Mouse (Mus musculus): ENCODE data around the gene Ltbp1.

Ltbp1 gene

DNA sequence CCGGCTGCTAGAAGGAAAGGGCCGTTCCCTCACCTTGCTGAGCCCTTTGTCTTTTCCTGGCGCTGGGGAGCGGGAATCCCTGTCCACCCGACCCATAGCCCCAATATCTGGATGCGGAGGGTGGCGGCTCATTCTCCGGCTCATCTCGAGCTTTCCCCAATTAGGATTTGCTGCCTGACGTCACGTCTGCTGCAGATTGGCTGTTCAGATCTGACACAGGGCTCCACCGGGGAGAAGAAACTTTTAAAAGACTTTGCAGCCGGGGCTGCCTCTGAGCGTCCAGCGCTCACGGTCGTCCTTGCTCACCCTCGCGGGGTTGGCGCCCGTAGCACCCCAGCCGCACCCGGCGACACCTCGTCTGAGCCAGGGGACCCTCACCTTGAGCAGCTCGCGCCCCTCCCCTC, at the start of gene Ltbp1:
TSS of gene Ltbp1 (plus strand) at position 288 of the 404 bp plus-strand sequence.
- no peak for DNase-seq (ENCODE audit: low read depth, low spot score)

DNA sequence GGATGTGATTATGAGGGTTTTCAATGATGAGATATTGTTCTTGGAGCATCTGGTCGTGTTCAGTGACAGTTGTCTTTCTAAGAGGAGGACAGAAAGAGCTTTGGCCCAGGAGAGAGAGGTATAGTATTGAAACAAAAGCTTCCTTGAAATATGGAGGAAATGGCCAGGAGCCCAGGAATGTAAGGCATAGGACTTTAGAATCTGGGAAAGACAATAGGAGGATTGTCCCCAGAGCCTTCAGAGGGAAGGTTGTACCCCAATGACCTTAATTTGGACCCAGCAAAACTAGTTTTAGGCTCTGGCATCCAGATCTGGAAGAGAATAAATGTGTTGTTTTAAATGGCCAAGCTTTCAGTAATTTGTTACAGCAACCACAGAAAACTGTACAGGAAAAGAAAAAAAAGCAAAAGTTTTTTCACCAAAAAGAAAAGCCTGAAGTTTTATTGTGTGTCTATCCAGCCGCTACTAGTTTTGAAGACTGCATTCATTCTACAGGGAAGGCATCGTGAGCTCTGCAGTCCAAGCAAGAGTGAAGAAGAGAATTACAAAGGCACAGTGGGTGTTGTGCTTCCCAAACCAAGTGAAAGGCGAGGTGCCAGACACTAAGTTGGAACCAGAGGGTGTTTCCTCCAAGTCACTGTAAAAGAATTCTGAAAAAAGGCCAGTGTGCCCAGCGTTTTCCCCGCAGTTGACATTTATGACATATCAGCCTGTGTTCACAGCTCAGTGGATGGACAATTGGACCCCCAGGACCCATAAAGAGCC, 45.7 kb upstream of the Ltbp1 start:
- no peak for DNase-seq (ENCODE audit: low read depth, low spot score)

DNA sequence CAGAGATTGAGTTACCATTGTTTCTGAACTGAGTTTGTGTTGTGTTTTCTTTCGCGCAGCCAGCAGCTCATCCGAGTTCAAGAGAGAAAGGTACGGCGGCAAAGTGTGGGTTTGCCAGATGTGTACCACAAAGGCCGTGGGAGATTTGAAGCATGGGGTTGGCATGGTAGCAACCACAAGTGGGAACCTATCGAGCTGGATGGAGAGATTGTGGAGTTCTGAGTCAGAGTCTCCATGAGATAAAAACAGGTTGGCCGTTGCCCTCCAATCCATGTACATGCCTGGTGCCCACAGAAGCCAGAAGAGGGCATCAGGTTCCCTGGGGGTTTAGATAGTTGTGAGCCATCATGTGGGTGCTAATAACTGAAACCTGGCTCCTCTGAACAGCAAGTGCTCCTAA, 42.1 kb upstream of the Ltbp1 start:
- DNase-seq (ENCODE audit: low read depth, low spot score): no peak

DNA sequence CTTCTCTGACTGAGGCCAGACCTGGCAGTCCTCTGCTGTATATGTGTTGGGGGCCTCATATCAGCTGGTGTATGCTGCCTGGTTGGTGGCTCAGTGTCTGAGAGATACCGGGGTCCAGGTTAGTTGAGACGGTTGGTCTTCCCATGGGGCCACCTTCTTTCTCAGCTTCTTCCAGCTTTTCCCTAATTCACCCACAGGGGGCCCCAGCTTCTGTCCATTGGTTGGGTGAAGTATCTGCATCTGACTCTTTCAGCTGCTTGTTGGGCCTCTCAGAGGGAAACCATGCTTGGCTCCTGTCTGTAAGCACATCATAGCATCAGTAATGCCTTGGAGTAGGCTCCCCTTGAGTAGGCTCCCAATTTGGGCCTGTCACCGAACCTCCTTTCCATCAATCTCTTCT, 41.5 kb upstream of the Ltbp1 start:
- no peak for DNase-seq (ENCODE audit: low read depth, low spot score)

DNA sequence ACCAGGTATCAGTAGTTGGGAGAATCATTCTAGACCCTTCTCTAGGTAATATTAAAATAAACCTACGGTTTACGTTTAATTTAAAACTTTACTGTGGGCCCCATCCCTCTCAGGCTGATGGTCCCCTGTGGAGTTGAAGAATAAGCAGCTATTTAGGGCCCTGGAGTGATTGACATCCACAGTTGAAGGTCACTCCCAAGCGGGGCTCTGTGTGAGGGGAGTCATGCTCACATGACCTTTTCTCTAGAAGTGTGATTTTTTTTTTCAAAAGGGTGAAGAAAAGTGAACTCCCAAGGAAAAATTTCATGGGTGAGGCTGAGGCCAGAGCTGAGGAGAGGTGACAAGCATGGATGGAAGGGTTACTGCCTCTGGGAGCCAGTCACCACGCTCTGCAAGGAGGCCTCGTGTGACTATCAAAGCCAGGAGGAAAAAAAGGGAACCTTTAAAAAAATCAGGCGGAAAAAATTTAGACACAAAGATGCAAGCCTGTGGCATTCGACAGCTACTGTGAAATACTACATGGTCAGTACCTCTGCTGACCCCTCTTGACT, 38.0 kb upstream of the Ltbp1 start:
- no peak for DNase-seq (ENCODE audit: low read depth, low spot score)

DNA sequence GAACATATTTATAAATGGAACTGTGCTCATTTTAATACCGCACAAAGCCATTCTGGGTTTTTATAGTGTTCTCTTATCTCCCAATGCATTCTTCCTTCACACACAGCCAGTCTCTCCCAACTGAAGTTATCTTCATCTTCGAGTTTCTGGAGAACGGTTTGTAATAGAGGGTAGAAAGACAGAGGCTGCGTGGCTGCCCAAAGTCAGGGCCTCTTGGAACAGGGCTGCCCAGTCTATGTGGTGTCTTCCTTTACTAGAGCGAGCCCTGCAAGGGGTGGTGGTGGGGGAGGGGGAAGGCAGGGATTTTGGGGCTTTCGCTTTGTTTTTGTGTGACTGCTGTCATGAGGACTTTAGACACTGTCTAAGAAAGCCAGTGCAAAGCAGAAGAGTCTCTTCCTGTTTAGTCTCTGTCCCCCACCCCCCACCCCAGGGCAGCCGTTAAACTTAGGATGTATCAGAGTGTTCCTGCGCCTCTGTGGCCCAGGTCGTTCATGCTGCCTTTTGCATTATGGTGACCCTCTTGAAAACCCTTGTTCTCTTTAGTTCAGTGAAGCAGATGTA, 37.1 kb upstream of the Ltbp1 start:
- DNase-seq (ENCODE audit: low read depth, low spot score): no peak

DNA sequence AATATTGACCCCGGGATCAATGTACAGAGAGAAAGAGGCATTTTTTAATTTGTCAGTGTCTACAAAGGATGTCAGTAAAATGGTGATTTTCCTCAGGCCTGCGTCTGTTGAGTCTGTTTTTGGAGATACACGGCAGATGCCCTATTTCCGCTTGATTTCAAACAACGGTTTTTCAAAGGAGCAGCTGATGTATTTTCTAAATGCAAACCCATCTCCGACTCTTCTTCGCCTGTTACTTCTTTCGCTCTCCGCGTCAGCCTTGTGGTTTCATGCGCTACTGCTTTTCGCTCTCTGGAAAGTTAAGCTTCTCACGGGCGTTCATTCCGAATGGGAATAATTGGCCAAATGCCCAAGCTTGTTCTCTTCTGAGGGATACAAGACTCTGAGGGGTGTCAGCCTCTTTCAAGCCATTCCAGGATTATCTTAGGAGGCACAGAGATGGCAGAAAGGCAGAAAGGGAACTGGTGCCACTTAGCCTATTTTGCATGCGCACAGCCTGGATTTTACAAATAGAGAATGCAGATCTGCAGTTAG, 36.6 kb upstream of the Ltbp1 start:
- peak; percentile 4 for DNase-seq (ENCODE audit: low read depth, low spot score)

DNA sequence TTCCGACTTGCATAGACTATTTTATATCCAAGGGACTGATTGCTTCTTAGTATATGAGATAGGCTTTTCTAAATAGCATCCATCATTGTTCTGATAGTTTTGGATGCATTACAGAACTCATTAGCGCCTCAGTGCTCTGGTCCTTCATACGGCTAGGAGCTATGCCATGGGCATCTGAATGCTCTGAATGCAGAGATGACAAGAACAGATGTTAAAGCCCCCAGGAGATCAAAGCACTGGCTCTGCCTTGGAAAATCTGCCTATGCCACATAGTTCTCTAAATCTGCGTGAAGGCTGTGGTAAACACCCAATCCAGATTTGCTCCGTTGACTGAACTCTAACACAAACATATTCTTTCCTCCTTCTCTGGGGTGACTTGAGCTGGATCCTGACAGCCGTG, 30.2 kb upstream of the Ltbp1 start:
- DNase-seq (ENCODE audit: low read depth, low spot score): no peak

DNA sequence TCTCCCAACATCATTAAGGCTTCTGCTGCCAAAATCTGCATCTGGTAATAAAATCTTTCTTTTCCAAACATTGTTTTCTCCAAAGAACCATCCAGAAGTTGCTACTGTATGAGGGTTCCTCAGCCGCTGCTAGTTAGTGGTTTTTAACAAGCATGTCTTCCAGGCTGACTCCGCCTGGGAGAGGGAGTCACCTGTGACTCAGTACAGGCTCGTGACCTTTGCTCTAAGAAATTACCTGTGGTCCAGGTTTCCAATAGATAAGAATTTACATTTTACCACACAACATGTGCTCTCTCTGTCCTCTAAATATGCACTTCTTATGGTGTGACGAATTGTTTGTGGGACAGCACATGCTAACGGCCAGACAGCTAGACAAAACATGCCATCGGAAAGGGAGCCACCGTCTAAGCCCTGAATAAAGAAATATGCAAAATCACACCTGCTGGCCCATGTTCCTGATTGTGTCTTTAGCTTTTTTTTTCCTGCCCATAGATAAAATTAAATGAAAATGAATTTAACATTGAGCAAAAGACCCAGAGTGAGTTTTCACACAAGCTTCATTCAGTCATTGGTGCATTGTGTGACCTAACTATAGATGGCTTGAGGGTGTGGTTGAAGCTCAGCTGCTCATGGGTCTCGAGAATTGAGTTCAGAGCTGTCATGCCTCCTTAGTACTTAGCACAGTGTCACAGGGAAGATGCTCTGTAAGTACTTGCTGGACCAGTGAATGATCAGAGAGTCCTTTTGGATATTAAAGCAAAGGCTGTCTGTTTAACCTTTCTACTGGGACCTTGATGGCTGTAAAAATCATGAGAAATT, 29.0 kb upstream of the Ltbp1 start:
- DNase-seq (ENCODE audit: low read depth, low spot score): no peak

DNA sequence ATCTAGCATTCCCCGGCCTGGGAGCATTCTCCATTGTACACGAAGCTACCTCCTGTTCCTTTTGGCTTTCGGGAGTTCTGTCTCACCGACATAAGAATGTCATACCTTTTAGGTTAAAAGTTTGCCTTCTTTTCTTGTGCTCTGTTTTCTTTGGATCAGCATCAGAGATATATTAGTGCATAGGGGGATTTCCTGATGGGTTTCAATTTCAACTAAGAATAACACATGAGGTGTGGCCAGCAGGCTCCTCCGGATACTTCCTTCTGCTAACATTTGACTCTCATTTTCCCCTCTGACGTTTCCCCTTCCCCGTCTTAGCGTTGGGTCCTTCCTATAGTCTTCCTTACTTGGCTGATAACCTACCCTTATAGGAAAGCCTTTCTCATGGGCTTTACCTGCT, 25.6 kb upstream of the Ltbp1 start:
- DNase-seq (ENCODE audit: low read depth, low spot score): no peak

DNA sequence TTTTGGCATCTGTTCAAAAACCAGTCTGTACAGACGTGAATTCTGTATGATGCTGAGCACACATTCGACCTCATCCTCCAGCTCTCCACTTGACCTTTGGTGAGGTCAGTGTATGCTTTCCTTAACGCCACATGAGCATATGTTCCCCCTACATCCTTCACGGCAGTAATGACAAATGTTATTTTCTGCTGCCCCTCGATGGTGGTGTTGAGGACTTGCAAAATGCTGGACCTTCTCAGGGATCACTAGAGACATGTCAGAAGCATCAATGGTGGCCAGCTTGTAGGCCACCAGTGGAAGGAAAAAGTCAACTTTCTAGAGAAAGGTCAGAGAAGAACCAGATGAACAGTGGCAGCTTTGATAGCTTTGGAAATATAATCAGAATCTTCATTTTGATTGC, 23.7 kb upstream of the Ltbp1 start:
- DNase-seq (ENCODE audit: low read depth, low spot score): no peak

DNA sequence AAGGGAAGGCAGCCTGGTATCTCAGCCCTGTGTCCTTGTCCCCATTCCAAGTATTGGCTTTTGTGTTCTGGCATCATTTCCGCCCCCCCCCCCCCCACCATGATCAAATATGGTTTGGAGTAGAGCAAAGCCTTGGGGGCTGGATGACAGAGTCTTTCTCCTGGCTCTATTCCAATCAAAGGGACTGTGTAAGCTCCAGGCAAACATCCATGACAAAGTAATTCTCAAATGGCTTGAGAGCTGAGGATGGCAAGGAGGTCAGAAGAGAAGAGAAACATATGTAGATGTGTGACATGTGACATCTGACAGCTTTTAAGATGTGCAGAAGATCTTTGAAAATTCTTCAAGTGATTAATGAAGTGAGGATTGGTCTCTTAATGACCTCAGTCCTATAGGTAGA, 22.5 kb upstream of the Ltbp1 start:
- DNase-seq (ENCODE audit: low read depth, low spot score): no peak

DNA sequence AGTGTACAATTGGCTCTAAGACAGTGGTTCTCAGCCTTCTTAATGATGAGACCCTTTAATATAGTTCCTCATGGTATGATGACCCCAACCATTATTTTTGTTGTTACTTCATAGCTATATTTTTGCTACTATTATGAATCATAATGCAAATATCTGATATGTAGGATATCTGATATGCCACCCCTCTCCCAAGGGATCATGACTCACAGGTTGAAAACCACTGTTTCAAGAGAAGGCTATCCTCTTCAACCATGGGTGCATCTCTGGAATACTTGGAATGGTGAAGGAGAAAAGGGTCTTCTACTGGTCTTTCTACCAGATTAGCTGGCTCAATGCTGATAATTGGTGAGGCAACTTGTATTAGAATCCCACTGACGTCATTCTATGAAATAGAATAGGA, 21.3 kb upstream of the Ltbp1 start:
- no peak for DNase-seq (ENCODE audit: low read depth, low spot score)

DNA sequence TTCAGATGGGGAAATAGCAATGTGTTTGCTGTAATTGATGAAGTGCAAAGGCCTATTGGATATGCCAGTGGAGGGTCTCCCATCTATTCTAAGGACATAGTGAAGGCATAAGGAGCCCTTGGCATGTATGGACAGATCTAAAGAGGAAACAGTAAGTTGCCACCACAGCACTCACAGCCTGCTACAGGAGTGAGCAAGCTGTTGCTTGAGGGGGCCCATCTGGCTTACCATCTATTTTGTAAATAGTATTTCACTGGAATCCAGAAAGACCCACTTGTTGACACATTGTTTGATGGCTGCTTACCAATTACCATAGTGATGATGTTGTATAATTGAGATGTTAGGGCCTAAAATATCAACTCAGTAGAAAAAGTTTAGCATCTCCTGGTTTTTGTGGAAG, 20.7 kb upstream of the Ltbp1 start:
- peak; percentile 35 for DNase-seq (ENCODE audit: low read depth, low spot score)

DNA sequence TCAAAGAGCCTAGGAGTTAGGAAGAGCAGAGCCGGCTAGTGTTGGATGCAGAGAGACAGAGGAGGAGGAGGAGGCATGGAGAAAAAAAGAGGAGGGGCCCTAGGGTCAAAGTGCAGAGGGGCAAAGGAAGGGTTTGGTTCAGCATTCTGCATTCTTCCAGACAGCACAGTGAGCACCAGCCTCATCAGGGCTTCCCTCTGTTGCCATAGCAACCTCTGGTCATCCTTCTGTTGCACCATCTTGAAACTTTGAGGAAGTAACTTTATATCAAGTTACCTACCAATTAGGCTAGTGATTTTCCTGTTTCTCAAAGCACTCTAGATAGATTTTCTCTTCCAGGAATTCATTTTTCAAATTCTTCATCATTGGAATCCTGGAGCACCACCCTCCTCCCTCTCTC, 18.3 kb upstream of the Ltbp1 start:
- no peak for DNase-seq (ENCODE audit: low read depth, low spot score)

DNA sequence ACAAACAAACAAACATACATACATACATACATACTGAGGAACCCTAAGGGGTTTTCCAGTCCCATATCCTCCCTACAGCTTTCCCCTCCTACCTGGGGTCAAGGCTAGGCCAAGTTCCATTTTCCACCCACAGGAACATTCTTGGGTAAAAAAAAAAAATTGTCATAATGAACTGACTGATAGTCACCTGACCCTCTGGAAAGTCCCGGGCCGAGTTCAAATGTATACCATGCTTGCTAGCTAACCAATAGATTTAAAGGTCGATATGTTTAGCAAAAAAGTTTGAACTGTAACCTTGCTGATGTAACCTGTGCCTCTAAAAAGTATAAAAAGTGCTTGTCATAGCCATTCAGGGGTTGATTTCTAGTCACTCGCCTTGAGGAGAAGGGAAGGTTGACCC, 15.7 kb upstream of the Ltbp1 start:
- DNase-seq (ENCODE audit: low read depth, low spot score): no peak

DNA sequence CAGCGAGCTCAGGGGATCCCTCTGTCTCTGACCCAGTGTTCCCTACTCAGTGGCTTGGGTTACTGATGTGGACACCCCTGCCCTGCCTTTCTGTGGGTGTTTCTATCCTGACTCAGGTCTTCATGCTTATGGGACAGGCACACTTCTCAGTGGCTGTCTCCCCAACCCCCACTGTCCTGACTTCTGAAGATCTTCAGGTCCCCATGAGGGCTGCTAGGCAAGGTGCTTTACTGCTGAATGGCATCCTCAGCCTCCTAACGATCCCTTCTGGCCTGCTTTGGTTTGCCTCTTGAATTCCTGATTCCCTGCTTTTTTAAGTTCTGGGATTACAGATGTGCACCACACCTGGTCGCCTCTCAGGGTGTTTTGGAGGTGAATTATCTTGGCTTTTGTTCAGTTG, 14.8 kb upstream of the Ltbp1 start:
- no peak for DNase-seq (ENCODE audit: low read depth, low spot score)

DNA sequence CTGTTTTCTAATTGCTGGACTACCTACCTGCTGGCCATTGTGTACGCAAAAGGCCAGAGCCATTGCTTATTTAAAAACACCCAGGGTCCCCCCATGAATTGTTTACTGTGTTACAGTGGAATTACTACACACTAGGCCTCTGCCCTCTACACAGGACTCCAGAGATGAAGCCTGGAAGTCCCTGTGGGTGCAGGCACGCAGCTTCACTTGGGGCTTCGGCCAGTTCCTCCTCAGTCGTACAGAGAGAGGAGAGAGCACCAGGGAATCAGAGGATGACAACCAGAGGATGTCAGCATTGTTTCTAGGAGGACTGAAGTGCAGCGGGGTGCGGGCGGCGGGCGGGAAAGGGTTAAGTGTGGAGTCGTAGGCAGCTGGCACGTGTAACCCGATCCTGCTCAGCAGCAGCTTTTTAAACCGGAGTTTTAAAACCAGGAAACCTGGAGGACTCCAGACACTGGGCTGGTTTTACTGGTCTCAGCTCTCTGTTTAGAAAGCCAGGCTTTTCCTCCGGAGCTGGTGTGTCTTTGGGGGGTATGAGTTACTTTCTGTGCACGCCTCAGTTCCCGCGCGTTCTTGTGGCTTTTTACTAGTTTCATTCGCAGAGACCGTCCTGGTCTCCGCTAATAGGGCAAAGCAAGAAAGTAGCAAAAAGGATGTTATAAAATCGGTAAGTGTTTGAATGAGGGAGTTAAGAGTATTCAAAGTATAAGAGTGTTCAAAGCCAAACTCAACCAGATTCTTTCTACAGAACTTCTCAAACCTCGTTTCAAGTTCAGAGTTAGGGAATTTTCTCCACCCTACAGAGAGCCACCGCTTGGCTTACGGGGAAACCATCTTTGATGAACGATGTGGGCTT, 11.4 kb upstream of the Ltbp1 start:
- DNase-seq (ENCODE audit: low read depth, low spot score): no peak

DNA sequence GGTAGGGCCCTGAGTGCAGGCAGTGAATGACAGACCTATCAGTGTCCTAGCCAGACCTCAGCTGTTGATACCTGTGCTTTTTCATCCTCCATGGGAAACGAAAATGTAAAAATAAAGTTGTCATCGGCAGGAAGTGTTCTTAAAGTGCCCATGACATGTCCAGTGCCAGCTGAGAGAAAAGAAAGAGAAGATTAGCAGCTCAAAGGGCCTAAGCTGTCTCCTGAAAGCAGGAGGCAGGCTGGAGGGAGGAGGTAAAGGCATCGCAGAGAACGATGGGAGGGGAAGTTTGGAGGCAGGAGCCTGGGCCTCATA, 10.8 kb upstream of the Ltbp1 start:
- no peak for DNase-seq (ENCODE audit: low read depth, low spot score)

DNA sequence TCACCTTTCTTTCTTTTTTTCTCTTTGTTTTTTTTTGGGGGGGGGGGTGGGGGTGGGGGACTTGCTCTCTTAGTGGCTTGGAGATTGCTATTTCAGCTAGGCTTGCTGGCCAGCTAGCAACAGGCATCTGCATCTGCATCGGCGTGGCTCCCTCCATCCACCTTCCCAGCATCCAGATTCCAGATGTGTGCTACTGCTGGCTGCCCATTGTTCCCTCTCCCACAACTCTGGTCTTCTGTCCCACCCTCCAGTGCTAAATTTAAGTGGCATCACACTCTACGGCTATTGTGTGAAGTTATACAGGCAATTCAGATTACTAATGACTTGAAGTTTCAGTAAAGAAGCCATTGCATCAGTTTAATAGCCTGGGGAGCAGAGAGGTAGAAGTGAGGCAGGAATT, 10.1 kb upstream of the Ltbp1 start:
- no peak for DNase-seq (ENCODE audit: low read depth, low spot score)

DNA sequence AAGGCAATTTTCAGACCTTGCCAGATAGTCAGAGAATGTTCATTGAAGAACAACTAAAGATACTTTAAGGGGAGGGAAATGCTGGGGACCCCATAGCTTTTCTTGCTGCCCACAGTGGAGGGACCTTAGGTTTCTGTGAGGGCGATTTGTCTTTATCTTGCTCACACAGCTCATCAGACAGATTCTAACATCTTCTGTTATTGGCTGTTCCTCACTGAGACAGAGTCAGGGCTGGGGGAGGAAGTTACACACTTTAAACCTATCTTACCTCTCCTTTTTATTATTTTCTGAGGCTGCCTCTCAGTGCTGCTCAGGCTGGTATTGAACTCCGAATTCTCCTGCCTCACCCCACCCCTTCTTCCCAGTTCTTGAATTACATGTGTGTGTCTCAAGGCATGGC, 5.3 kb upstream of the Ltbp1 start:
- DNase-seq (ENCODE audit: low read depth, low spot score): no peak

DNA sequence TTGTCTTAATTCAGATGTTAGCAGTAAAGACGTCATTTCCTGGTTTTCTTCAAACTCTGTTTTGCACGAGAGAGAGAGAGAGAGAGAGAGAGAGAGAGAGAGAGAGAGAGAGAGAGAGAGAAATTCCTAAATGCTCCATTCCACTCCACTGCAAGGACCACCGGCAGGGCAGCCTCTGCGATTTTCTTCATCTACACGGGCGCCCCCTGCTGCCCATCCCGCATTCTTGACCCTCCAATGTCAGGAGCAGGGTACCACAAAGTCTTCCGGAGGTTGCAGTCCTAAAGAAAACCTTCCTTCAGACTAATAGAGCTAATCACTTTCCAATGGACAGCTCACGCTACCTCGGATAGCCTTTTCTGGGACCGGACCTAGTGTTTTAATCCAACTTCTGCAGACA, 548 bp upstream of the Ltbp1 start:
- DNase-seq (ENCODE audit: low read depth, low spot score): no peak
